Mouse (Mus musculus) ES-Bruce4 (cell line): Measurements from ENCODE around the gene Rnase4.

Source experiments
- CTCF ChIP-seq: IDR thresholded peaks from one replicate; pipeline ENCODE4 v1.8.1; 2011; ENCODE audit warnings: low read depth, low read length
- EP300 ChIP-seq: IDR thresholded peaks from 2 replicates; pipeline ENCODE4 v1.6.1; 2011; ENCODE audit warnings: low read depth, low read length; ENCODE audit not compliant: insufficient read depth
- POLR2A ChIP-seq: IDR thresholded peaks from one replicate; pipeline ENCODE4 v1.8.1; 2011; ENCODE audit warnings: low read length; ENCODE audit not compliant: insufficient read depth

GRCm38 (mm10) chr14:51113916-51114560, 23.2 kb downstream of the Rnase4 start, which contains the start of gene Eddm3b:
- TF ChIP-seq CTCF (no peak), POLR2A (no peak), EP300 (no peak)
